Mouse (Mus musculus) intestine, postnatal 0 days (tissue): ENCODE measurements around the gene Vmn1r17. TPM values are rescaled to one million over a fixed set of nuclear protein-coding genes. Genes with fewer than 3 reads are reported as not detected.
"Not testable (repeated sequence)": the region's sequence is repeated elsewhere in the genome, so short reads cannot be mapped to it uniquely, and the experiment has no call there.

ENCODE experiments used
- ATAC-seq: fragments of 200-750 bp; cut with Nextera tagmentation; 2 replicates; pipeline ENCODE4 v1.8.0; 2017; ENCODE audit warnings: mild to moderate bottlenecking, moderate TSS enrichment, moderate library complexity
- H3K27ac ChIP-seq: fragments of 300-500 bp; sonication (generic); 2 replicates; pipeline ENCODE4 v1.5.1; 2014; ENCODE audit warnings: mild to moderate bottlenecking, low read depth, low read length, moderate library complexity
- H3K27me3 ChIP-seq: fragments of 300-500 bp; sonication (generic); replicated peaks from 2 replicates; pipeline ENCODE4 v1.6.1; 2014; ENCODE audit warnings: low read length, mixed read lengths; ENCODE audit not compliant: control insufficient read depth, insufficient read depth
- H3K36me3 ChIP-seq: fragments of 300-500 bp; sonication (generic); 2 replicates; pipeline ENCODE4 v1.6.1; 2014; ENCODE audit warnings: mild to moderate bottlenecking, moderate library complexity; ENCODE audit not compliant: control insufficient read depth, insufficient read depth
- H3K4me1 ChIP-seq: fragments of 300-500 bp; sonication (generic); replicated peaks from 2 replicates; pipeline ENCODE4 v1.6.1; 2014; ENCODE audit warnings: antibody characterized with exemption, low read length, mixed read lengths; ENCODE audit not compliant: control insufficient read depth, insufficient read depth
- H3K4me2 ChIP-seq: fragments of 300-500 bp; sonication (generic); replicated peaks from 2 replicates; pipeline ENCODE4 v1.6.1; 2014; ENCODE audit warnings: low read depth, mild to moderate bottlenecking, moderate library complexity
- H3K4me3 ChIP-seq: fragments of 300-500 bp; sonication (generic); 2 replicates; pipeline ENCODE4 v1.5.1; 2014; ENCODE audit warnings: low read depth, low read length
- H3K9ac ChIP-seq: fragments of 300-500 bp; sonication (generic); 2 replicates; pipeline ENCODE4 v1.6.1; 2014; ENCODE audit warnings: mild to moderate bottlenecking, low read depth, low read length
- H3K9me3 ChIP-seq: fragments of 300-500 bp; sonication (generic); 2 replicates; pipeline ENCODE4 v1.6.1; 2016; ENCODE audit warnings: mixed run types; ENCODE audit not compliant: control insufficient read depth
- CTCF ChIP-seq: sonication (generic); IDR thresholded peaks from 2 replicates; pipeline ENCODE4 v1.5.1; 2016; ENCODE audit warnings: low read depth, mild to moderate bottlenecking, control low read depth, antibody characterized with exemption, moderate library complexity
- WGBS: fragments of 180-500 bp; shearing (Covaris S2); extraction: QIAGEN DNeasy Blood & Tissue Kit; methylation state at CpG from one replicate; pipeline ENCODE4 v1.1.7; 2014; 5-methylcytosine and 5-hydroxymethylcytosine counted together
- polyA plus RNA-seq: library from polyadenylated mRNA; unstranded; fragments of >200 nt; fragmentation: Nextera tagmentation; extraction: Ambion mirVana; gene quantifications from 2 replicates; pipeline ENCODE4 v1.2.1, GENCODE M21; 2015

The Vmn1r17 gene
- not detected in 2 replicates for polyA plus RNA-seq

- Histone ChIP-seq H3K4me3 (no peak within 1 kb of the TSS), H3K9me3 (no peaks in the 10 kb centered on the region), H3K27ac (no peak within 1 kb of the TSS), H3K4me1 (no peaks in the 10 kb centered on the region), H3K4me2 (no peak within 1 kb of the TSS), H3K9ac (no peak within 1 kb of the TSS), H3K36me3 (no peaks in the 10 kb centered on the region), H3K27me3 (no peaks in the 10 kb centered on the region)
- TF ChIP-seq CTCF: no peak
- 95% methylated on average over 1 of the region's 1 CpGs for WGBS
- no peak for ATAC-seq
Measured at GRCm38 (mm10) chr6:57363627-57364026, at the start of gene Vmn1r17. Gene Vmn1r17 (minus strand): TSS chr6:57363727.

DNA sequence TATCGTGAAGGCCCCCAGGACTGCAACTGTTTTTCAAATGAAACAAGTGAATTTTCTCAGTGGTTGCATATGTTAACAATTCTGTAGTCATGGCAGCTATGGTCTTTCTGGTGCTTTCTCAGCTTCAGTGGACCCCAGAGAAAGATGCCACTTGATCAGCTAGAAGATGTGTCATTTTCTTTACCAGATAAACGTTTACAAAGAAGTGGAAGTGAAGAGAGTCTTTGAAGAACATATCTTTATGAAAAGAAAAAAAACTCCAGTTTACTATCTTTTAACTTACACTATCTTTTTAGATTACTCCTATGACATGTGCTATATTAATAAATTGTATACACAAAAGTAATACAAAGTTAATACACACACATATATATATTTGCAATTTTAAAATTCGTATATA is 40.0 kb upstream of the Vmn1r17 start, which contains the start of gene Vmn1r19:
Vmn1r19 (plus strand) TSS at position 301 of the 400 bp plus-strand sequence.
- not testable (repeated sequence) for H3K36me3 ChIP-seq, H3K27me3 ChIP-seq, H3K4me1 ChIP-seq, H3K27ac ChIP-seq, H3K4me2 ChIP-seq, ATAC-seq, H3K9ac ChIP-seq, H3K9me3 ChIP-seq, H3K4me3 ChIP-seq
- WGBS: 53% methylated on average over 3 of the region's 3 CpGs

DNA sequence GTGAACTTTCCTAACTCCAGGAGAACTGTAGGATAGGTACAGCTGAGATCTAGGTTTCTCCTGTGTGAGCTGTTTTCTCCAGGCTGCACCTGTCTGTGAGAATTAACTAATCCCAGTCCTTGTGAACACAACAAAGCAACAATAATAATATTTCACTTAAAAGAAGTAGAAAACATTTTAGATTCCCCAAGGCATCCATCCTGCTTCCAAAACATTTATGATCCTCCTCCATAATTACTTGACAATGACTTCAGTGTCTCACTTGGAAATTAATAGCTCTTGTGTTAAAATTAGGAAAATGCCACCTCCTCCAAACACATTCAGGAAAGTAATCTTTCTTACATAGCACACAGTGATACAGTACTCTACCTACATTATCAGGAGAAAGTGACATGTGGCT is 32.2 kb upstream of the Vmn1r17 start, which contains the start of gene Vmn1r18:
Vmn1r18 (minus strand) TSS at position 101 of the 400 bp plus-strand sequence.
- Histone ChIP-seq H3K9ac (no peak within 1 kb of the TSS), H3K4me2 (no peak within 1 kb of the TSS), H3K27me3 (no peaks in the 10 kb centered on the region), H3K9me3 (no peaks in the 10 kb centered on the region), H3K27ac (no peak within 1 kb of the TSS), H3K4me3 (no peak within 1 kb of the TSS), H3K4me1 (no peaks in the 10 kb centered on the region), H3K36me3 (no peaks in the 10 kb centered on the region)
- no peak for TF ChIP-seq CTCF
- no peak for ATAC-seq

- no peak overlapping the region for H3K4me2 ChIP-seq
- no peak for ATAC-seq
- no peak overlapping the region for H3K9ac ChIP-seq
- H3K27ac ChIP-seq: no peak overlapping the region
- WGBS: 77% methylated on average over 1 of the region's 1 CpGs
- no peaks in the 10 kb centered on the region for H3K27me3 ChIP-seq
- no peaks in the 10 kb centered on the region for H3K36me3 ChIP-seq
- no peaks in the 10 kb centered on the region for H3K9me3 ChIP-seq
- TF ChIP-seq CTCF: no peak
- H3K4me3 ChIP-seq: no peak overlapping the region
- no peaks in the 10 kb centered on the region for H3K4me1 ChIP-seq
Measured at GRCm38 (mm10) chr6:57367496-57367895, 4.0 kb upstream of the Vmn1r17 start.

GRCm38 (mm10) chr6:57365866-57366265 is 2.3 kb upstream of the Vmn1r17 start:
- H3K4me3 ChIP-seq, H3K27me3 ChIP-seq, H3K36me3 ChIP-seq, H3K4me2 ChIP-seq, H3K4me1 ChIP-seq, H3K9me3 ChIP-seq, H3K27ac ChIP-seq, H3K9ac ChIP-seq, ATAC-seq: not testable (repeated sequence)
- 94% methylated on average over 1 of the region's 1 CpGs for WGBS

- Histone ChIP-seq H3K4me3 (no peak overlapping the region), H3K36me3 (no peaks in the 10 kb centered on the region), H3K4me1 (no peaks in the 10 kb centered on the region), H3K4me2 (no peak overlapping the region), H3K9me3 (no peaks in the 10 kb centered on the region), H3K27me3 (no peaks in the 10 kb centered on the region), H3K27ac (no peak overlapping the region), H3K9ac (no peak overlapping the region)
- no peak for ATAC-seq
- WGBS: 70% methylated on average over 2 of the region's 2 CpGs
- TF ChIP-seq CTCF: no peak
Measured at GRCm38 (mm10) chr6:57356864-57357263, 6.7 kb downstream of the Vmn1r17 start.

DNA sequence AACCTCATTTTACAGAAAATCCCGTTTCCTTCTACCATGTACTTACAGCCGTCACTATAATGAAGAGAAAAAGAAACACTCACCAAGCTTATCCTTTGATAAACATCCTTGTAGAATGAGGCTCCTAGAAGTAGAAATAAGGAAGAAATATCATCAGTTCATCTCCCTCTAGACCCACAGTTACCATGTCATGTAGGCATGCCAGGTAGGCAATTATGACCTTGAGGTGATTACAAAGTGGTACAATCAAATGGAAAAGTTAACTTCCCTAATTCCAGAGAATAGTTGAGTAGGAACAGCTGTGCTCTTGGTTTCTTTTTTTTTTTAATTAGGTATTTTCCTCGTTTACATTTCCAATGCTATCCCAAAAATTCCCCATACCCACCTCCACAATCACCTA is 34.1 kb downstream of the Vmn1r17 start, which contains the start of gene Vmn1r16:
Vmn1r16 (minus strand) TSS at position 101 of the 400 bp plus-strand sequence.
- Histone ChIP-seq H3K27me3 (no peaks in the 10 kb centered on the region), H3K9ac (no peak within 1 kb of the TSS), H3K4me3 (no peak within 1 kb of the TSS), H3K27ac (no peak within 1 kb of the TSS), H3K4me2 (no peak within 1 kb of the TSS), H3K4me1 (no peaks in the 10 kb centered on the region), H3K36me3 (no peaks in the 10 kb centered on the region), H3K9me3 (no peaks in the 10 kb centered on the region)
- TF ChIP-seq CTCF: no peak
- WGBS: 72% methylated on average over 3 of the region's 3 CpGs
- ATAC-seq: no peak
